Mouse (Mus musculus) spleen, adult 2 months (tissue): ENCODE measurements around the gene Dip2c.

Source experiments
- CTCF ChIP-seq: fragments of 200-500 bp; IDR thresholded peaks from 2 replicates; pipeline ENCODE4 v1.5.1; 2011; ENCODE audit warnings: mild to moderate bottlenecking, inconsistent platforms; ENCODE audit not compliant: insufficient read depth, insufficient read length, insufficient replicate concordance; ENCODE audit errors: extremely low read depth
- POLR2A ChIP-seq: fragments of 200-500 bp; IDR thresholded peaks from 2 replicates; pipeline ENCODE4 v1.6.1; 2011; ENCODE audit warnings: low read depth, low read length, inconsistent platforms

GRCm38 (mm10) chr13:9431441-9431840, 155.1 kb downstream of the Dip2c start:
- TF ChIP-seq POLR2A: no peak
- TF ChIP-seq CTCF: no peak
